Mouse (Mus musculus) brain, embryonic 14.5 days (tissue): ENCODE results near the gene Trpc5.

Experiments
- CTCF ChIP-seq: fragments of 200-500 bp; IDR thresholded peaks from 2 replicates; pipeline ENCODE4 v1.5.1; 2012; ENCODE audit warnings: inconsistent platforms, mild to moderate bottlenecking, moderate library complexity, borderline replicate concordance; ENCODE audit not compliant: insufficient read depth, insufficient read length; ENCODE audit errors: extremely low read depth
- POLR2A ChIP-seq: fragments of 200-500 bp; IDR thresholded peaks from 2 replicates; pipeline ENCODE4 v1.6.1; 2012; ENCODE audit warnings: mild to moderate bottlenecking, inconsistent platforms, borderline replicate concordance; ENCODE audit not compliant: poor library complexity, insufficient read depth, insufficient read length, severe bottlenecking; ENCODE audit errors: extremely low read depth

DNA sequence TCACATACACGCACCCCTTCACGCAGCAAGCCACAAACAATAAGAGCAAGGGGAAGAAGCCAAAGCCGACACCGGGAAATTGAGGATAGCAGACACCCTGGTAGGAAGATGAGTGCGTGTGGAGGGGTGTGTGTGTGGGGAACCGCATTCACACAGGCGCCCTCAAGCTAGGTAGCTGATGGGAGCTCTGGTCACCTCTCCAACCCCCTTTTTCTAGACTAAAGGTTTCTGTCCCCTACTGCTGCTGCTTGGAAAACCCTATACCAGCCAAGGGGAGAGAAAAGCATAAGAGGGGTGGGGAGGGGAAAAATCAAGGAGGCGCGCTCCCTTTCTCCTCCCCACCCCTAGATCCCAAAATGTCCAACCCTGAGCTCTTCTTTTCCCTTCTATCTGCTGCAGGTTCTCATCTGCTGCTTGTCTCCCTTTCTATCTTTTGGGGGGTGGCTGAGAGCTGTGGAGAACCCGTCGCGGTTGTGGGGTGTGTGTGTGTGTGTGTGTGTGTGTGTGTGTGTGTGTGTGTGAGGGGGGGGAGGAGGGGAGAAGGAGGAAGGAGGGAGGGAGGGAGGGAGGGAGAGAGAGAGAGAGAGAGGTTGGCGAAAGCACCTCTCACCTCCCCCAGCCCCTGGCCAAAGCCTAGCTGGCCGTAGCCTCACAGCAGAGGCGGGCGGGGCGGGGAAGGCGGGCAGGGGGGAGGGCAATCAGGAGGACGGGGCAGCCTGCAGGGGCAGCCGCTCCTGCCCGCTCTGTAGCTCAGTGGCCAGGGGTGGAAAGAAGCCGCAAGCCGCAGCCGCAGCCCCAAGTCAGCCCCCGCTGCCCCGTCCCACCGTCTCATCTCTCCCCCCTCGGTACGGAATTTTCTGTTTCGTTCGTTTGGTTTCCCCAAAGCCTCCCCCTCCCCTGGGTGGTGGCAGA is 483 bp upstream of the Trpc5 start, which contains the start of gene Rtl4:
- TF ChIP-seq CTCF (no peak), POLR2A (no peak)
